Mouse (Mus musculus) CH12.LX (cell line): ENCODE results near the gene Mettl6. TPM values are rescaled to one million over a fixed set of nuclear protein-coding genes. Genes with fewer than 3 reads are reported as not detected.

ENCODE experiments used
- DNase-seq: peaks from one replicate; pipeline ENCODE4 v3.0.0-alpha.2; 2013; ENCODE audit errors: extremely low read depth
- H3K27ac ChIP-seq: 2 replicates; pipeline ENCODE4 v1.5.1; 2012; ENCODE audit warnings: low read depth, mild to moderate bottlenecking, control low read depth, moderate library complexity; ENCODE audit not compliant: insufficient read depth
- H3K27me3 ChIP-seq: replicated peaks from 2 replicates; pipeline ENCODE3; 2012; ENCODE audit warnings: inconsistent platforms
- H3K36me3 ChIP-seq, 2 experiments: replicated peaks in 1 of 2; 2 replicates each; pipeline versions ENCODE3 to v1.6.1; 2012; ENCODE audit warnings: inconsistent platforms in 1 of 2, low read length in 1 of 2, mild to moderate bottlenecking in 1 of 2, mixed read lengths in 1 of 2, moderate library complexity in 1 of 2; ENCODE audit not compliant: control insufficient read depth in 1 of 2, insufficient read depth in 1 of 2
- H3K4me1 ChIP-seq, 2 experiments: 2 replicates each; pipeline ENCODE4 v1.6.1; 2012; ENCODE audit warnings: inconsistent platforms in 1 of 2, moderate library complexity in 1 of 2; ENCODE audit not compliant: insufficient read depth in 2 of 2, control insufficient read depth in 1 of 2
- H3K4me2 ChIP-seq: 2 replicates; pipeline ENCODE4 v1.6.1; 2012; ENCODE audit warnings: low read depth, mild to moderate bottlenecking, control low read depth; ENCODE audit not compliant: poor library complexity, insufficient read depth, severe bottlenecking
- H3K4me3 ChIP-seq, 3 experiments: fragments of 150-350 bp in 1 of 3; sonication (generic) in 1 of 3; replicated peaks in 1 of 3; 2 replicates each; pipeline versions ENCODE3 to v1.5.1; 2011 to 2012; ENCODE audit warnings: low read depth in 2 of 3, low read length in 2 of 3, mild to moderate bottlenecking in 2 of 3, moderate library complexity in 2 of 3, control low read depth in 1 of 3, improper control_type of control experiment in 1 of 3, inconsistent platforms in 1 of 3, mixed read lengths in 1 of 3; ENCODE audit not compliant: poor library complexity in 1 of 3
- H3K79me2 ChIP-seq: replicated peaks from 2 replicates; pipeline ENCODE4 v1.6.1; 2012; ENCODE audit warnings: mild to moderate bottlenecking, moderate library complexity; ENCODE audit not compliant: control insufficient read depth, poor library complexity, insufficient read depth, severe bottlenecking; ENCODE audit errors: extremely low read depth
- H3K9ac ChIP-seq: 2 replicates; pipeline ENCODE4 v1.6.1; 2012; ENCODE audit warnings: low read depth, mild to moderate bottlenecking, control low read depth, moderate library complexity; ENCODE audit not compliant: insufficient read depth
- H3K9me3 ChIP-seq: replicated peaks from 2 replicates; pipeline ENCODE3; 2012; ENCODE audit warnings: low read length, inconsistent platforms, mixed read lengths
- BHLHE40 ChIP-seq: IDR thresholded peaks from 2 replicates; pipeline ENCODE4 v1.6.1; 2011; ENCODE audit warnings: mild to moderate bottlenecking, low read depth, low read length, improper control_type of control experiment
- CHD1 ChIP-seq: IDR thresholded peaks from 2 replicates; pipeline ENCODE4 v1.6.1; 2012; ENCODE audit warnings: low read depth, low read length, improper control_type of control experiment, inconsistent platforms
- CHD2 ChIP-seq: IDR thresholded peaks from 2 replicates; pipeline ENCODE4 v1.6.1; 2011; ENCODE audit warnings: low read length, improper control_type of control experiment
- E2F4 ChIP-seq: IDR thresholded peaks from 2 replicates; pipeline ENCODE4 v1.6.1; 2011; ENCODE audit warnings: low read depth, low read length, improper control_type of control experiment; ENCODE audit not compliant: insufficient replicate concordance
- ELF1 ChIP-seq: IDR thresholded peaks from 2 replicates; pipeline ENCODE4 v1.6.1; 2014; ENCODE audit warnings: low read depth, mild to moderate bottlenecking, inconsistent platforms, low read length, improper control_type of control experiment
- EP300 ChIP-seq: IDR thresholded peaks from 2 replicates; pipeline ENCODE4 v1.6.1; 2011; ENCODE audit warnings: low read length, improper control_type of control experiment
- ETS1 ChIP-seq: conservative IDR thresholded peaks from 2 replicates; pipeline ENCODE4 v1.6.1; 2012; ENCODE audit warnings: low read depth, mild to moderate bottlenecking, inconsistent platforms, low read length, improper control_type of control experiment, moderate library complexity
- JUN ChIP-seq: IDR thresholded peaks from 2 replicates; pipeline ENCODE4 v1.6.1; 2011; ENCODE audit warnings: low read depth, mild to moderate bottlenecking, low read length, improper control_type of control experiment, moderate library complexity; ENCODE audit not compliant: insufficient read depth
- JUND ChIP-seq: conservative IDR thresholded peaks from 2 replicates; pipeline ENCODE4 v1.6.1; 2011; ENCODE audit warnings: low read depth, low read length, improper control_type of control experiment
- KAT2A ChIP-seq: IDR thresholded peaks from 2 replicates; pipeline ENCODE4 v1.6.1; 2012; ENCODE audit warnings: low read length, improper control_type of control experiment, inconsistent platforms; ENCODE audit not compliant: insufficient replicate concordance
- MAFK ChIP-seq: IDR thresholded peaks from 2 replicates; pipeline ENCODE4 v1.6.1; 2011; ENCODE audit warnings: low read length, improper control_type of control experiment; ENCODE audit not compliant: insufficient replicate concordance
- MAX ChIP-seq: IDR thresholded peaks from 2 replicates; pipeline ENCODE4 v1.6.1; 2011; ENCODE audit warnings: low read length, improper control_type of control experiment
- MEF2A ChIP-seq: IDR thresholded peaks from 2 replicates; pipeline ENCODE4 v1.6.1; 2014; ENCODE audit warnings: low read depth, mild to moderate bottlenecking, inconsistent platforms, low read length, improper control_type of control experiment, borderline replicate concordance
- MXI1 ChIP-seq: IDR thresholded peaks from 2 replicates; pipeline ENCODE4 v1.6.1; 2011; ENCODE audit warnings: mild to moderate bottlenecking, low read depth, low read length, improper control_type of control experiment
- MYC ChIP-seq: IDR thresholded peaks from 2 replicates; pipeline ENCODE4 v1.6.1; 2011; ENCODE audit warnings: low read depth, mild to moderate bottlenecking, improper control_type of control experiment, low read length
- NELFE ChIP-seq: IDR thresholded peaks from 2 replicates; pipeline ENCODE4 v1.6.1; 2011; ENCODE audit warnings: low read depth, low read length, improper control_type of control experiment
- POLR2A ChIP-seq: IDR thresholded peaks from 2 replicates; pipeline ENCODE4 v1.6.1; 2011; ENCODE audit warnings: low read depth, mild to moderate bottlenecking, improper control_type of control experiment, low read length
- POLR2AphosphoS2 ChIP-seq: IDR thresholded peaks from 2 replicates; pipeline ENCODE4 v1.6.1; 2011; ENCODE audit warnings: low read depth, low read length, improper control_type of control experiment
- RAD21 ChIP-seq: IDR thresholded peaks from 2 replicates; pipeline ENCODE4 v1.6.1; 2011; ENCODE audit warnings: low read depth, mild to moderate bottlenecking, low read length, improper control_type of control experiment, moderate library complexity
- RCOR1 ChIP-seq: conservative IDR thresholded peaks from 2 replicates; pipeline ENCODE4 v1.6.1; 2012; ENCODE audit warnings: low read depth, mild to moderate bottlenecking, inconsistent platforms, low read length, improper control_type of control experiment
- SIN3A ChIP-seq: IDR thresholded peaks from 2 replicates; pipeline ENCODE4 v1.6.1; 2012; ENCODE audit warnings: low read length, improper control_type of control experiment, inconsistent platforms
- SMC3 ChIP-seq: IDR thresholded peaks from 2 replicates; pipeline ENCODE4 v1.6.1; 2011; ENCODE audit warnings: low read depth, low read length, improper control_type of control experiment
- TCF12 ChIP-seq: IDR thresholded peaks from 2 replicates; pipeline ENCODE4 v1.6.1; 2014; ENCODE audit warnings: low read depth, mild to moderate bottlenecking, inconsistent platforms, low read length, improper control_type of control experiment
- UBTF ChIP-seq: IDR thresholded peaks from 2 replicates; pipeline ENCODE4 v1.6.1; 2012; ENCODE audit warnings: low read depth, mild to moderate bottlenecking, inconsistent platforms, low read length, improper control_type of control experiment, moderate library complexity
- ZC3H11A ChIP-seq: IDR thresholded peaks from 2 replicates; pipeline ENCODE4 v1.6.1; 2012; ENCODE audit warnings: low read depth, mild to moderate bottlenecking, inconsistent platforms, low read length, improper control_type of control experiment
- ZKSCAN1 ChIP-seq: IDR thresholded peaks from 2 replicates; pipeline ENCODE4 v1.6.1; 2012; ENCODE audit warnings: low read depth, inconsistent platforms, low read length, improper control_type of control experiment, borderline replicate concordance
- ZMIZ1 ChIP-seq: IDR thresholded peaks from 2 replicates; pipeline ENCODE4 v1.6.1; 2012; ENCODE audit warnings: low read depth, mild to moderate bottlenecking, inconsistent platforms, low read length, improper control_type of control experiment
- ZNF384 ChIP-seq: IDR thresholded peaks from 2 replicates; pipeline ENCODE4 v1.6.1; 2012; ENCODE audit warnings: low read depth, low read length, improper control_type of control experiment, inconsistent platforms
- dilution Hi-C: fragments of 300-500 bp; cut with MboI; formaldehyde crosslinking; loops from 2 replicates; pipeline ENCODE4 v1.14.3; 2020; ENCODE audit warnings: low sequenced_read_pairs; ENCODE audit not compliant: extremely low pct_unique_long_range_greater_than_20kb, extremely low pct_ligation_motif_present
- in situ Hi-C: fragments of 300-500 bp; cut with MboI; formaldehyde crosslinking; loops from 3 replicates; pipeline ENCODE4 v1.14.3; 2019; ENCODE audit warnings: low sequenced_read_pairs, low pct_ligation_motif_present, low pct_unique_long_range_greater_than_20kb, mixed read lengths
- polyA plus RNA-seq: library from polyadenylated mRNA; unstranded; fragments of >175 nt; gene quantifications from 2 replicates; pipeline ENCODE4 v1.2.1, GENCODE M21; 2012; ENCODE audit warnings: low read depth; ENCODE audit not compliant: insufficient read length
- total RNA-seq, 2 experiments: library from RNA; depleted of rRNA; stranded (reverse); fragments of 300-350 nt in 1 of 2; fragments of >200 nt in 1 of 2; gene quantifications; 2 replicates each; pipeline ENCODE4 v1.2.3; 2012 to 2014

Gene Mettl6
- total and polyA plus RNA-seq, 3 experiments: 38.2 to 122 (median 69.8) TPM

DNA sequence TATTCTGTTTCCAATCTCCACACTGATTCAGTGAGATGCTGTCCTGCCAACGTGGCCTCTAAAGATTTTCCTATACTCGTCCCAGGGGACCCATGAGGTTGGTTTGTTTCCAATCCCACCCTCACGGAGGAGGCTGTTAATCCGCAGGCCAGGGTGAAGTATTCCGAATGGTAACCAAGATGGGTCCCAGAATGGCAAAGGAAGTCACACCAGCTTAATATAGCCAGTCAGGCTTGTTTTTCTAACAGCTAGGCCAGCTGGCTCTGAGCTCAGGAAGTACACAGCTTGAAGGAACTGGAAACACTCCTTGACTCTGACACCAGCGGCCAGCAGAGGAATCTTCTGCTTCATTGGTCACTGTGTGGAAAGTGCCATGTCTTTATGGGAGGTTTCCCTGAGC, 42.5 kb upstream of the Mettl6 start (continued):
- TF ChIP-seq RCOR1: no peak
- TF ChIP-seq JUND: no peak
- 0 out of 2 replicates have a peak, but pooled peaks have one; percentile 5 for TF ChIP-seq SMC3
- no peak for TF ChIP-seq ELF1
- TF ChIP-seq MEF2A: peak; percentile 59
- TF ChIP-seq SIN3A: no peak

DNA sequence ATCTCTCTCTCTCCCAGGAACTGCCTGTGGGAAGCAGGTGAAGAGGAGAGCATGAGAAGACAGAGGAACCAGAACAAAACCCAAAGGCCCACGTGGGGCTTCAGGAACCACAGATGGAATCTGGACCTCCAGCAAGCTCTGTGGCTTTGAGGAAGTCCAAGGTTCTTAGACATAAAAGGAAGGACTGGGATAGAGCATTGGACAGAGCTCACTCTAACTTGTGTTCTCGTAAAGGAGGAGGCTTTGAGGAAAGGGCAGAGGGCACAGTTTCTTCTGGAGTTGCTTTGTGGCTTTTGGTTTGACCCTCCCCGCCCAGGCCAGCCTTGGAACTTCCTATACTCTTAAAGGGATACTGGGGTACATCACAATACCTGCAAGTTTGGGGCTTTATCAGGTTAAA, 37.8 kb upstream of the Mettl6 start:
- dilution Hi-C loops (no loop called here), in situ Hi-C loops (no loop called here)
- no peaks in the 10 kb centered on the region for H3K9me3 ChIP-seq
- H3K4me2 ChIP-seq: no peak overlapping the region; the same call in 1 of the 2 replicates
- no peak for TF ChIP-seq MAFK
- TF ChIP-seq POLR2A: no peak
- TF ChIP-seq MAX: no peak
- TF ChIP-seq ZMIZ1: no peak
- H3K36me3 ChIP-seq: peaks cover 0 to 17% of the 10 kb centered on the region in 2 experiments
- no peaks in the 10 kb centered on the region for H3K27me3 ChIP-seq
- H3K9ac ChIP-seq: no peak overlapping the region
- H3K4me3 ChIP-seq: no peak overlapping the region
- no peaks in the 10 kb centered on the region for H3K79me2 ChIP-seq
- peaks cover 26 to 51% of the 10 kb centered on the region in 2 experiments for H3K4me1 ChIP-seq
- no peak overlapping the region for H3K27ac ChIP-seq
- no peak for DNase-seq

DNA sequence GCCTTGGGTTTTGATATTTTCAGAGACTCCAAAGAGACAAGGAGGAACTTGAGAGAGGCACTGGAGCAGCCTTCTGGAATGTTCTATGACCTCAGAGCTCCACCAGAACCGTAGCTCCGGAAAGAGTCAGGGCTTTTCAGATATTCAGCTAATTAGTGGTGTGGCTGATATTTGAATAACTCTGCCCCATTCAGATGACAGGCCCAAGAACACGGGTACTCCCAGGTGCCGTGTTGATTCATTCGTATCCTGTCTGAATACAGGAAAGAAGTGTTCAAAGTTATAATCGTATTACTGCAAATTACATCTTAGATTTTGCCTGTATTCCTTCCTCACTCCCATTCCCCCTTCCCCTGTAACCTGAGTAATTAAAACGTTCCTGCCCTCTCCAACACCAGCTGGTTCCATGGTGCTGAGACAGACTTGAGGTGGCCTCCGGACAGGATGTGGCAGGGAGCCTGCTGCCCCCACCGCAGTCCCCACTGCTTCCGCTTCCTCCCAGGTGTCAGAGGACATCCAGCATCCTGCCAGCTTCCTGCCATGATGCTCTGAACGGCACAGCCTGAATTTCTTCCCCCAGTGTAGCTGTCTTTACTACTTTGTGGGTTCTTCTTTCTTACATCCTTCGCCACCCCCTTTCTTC, 36.8 kb upstream of the Mettl6 start:
- H3K79me2 ChIP-seq: no peaks in the 10 kb centered on the region
- H3K4me2 ChIP-seq: peak overlapping the region; percentile 82
- no peaks in the 10 kb centered on the region for H3K9me3 ChIP-seq
- H3K36me3 ChIP-seq: peaks cover 0 to 24% of the 10 kb centered on the region in 2 experiments
- peak overlapping the region; percentile 58 to 74 (median 65) for H3K4me3 ChIP-seq
- H3K9ac ChIP-seq: peak overlapping the region; percentile 68
- 0 out of 2 replicates have a peak overlapping the region, but pooled peaks have one; percentile 15 for H3K27ac ChIP-seq
- dilution Hi-C loops: no loop called here
- peak; percentile 92 for DNase-seq
- in situ Hi-C loops: no loop called here
- H3K27me3 ChIP-seq: no peaks in the 10 kb centered on the region
- H3K4me1 ChIP-seq: peaks cover 17 to 41% of the 10 kb centered on the region in 2 experiments
- TF ChIP-seq CHD1 (no peak), TCF12 (peak; percentile 93), ZKSCAN1 (no peak), ZMIZ1 (peak; percentile 80; the same call in 1 of the 2 replicates), UBTF (no peak), MYC (peak; percentile 64; the same call in 1 of the 2 replicates), ZNF384 (no peak), JUN (no peak; the same call in 1 of the 2 replicates), NELFE (peak; percentile 88), SMC3 (no peak), ZC3H11A (no peak), BHLHE40 (peak; percentile 61; the same call in 1 of the 2 replicates), MXI1 (peak; percentile 87), POLR2A (peak; percentile 91), CHD2 (peak; percentile 51; the same call in 1 of the 2 replicates), RAD21 (no peak), E2F4 (no peak), MEF2A (peak; percentile 48), ETS1 (peak; percentile 64), POLR2AphosphoS2 (peak; percentile 68; the same call in 1 of the 2 replicates), KAT2A (peak; percentile 60; the same call in 1 of the 2 replicates), ELF1 (peak; percentile 91), EP300 (peak; percentile 67), JUND (no peak), RCOR1 (peak; percentile 65; the same call in 1 of the 2 replicates)
